Mouse (Mus musculus) gastrocnemius, postnatal 14 days (tissue): ENCODE measurements around the gene Pip. TPM values are rescaled to one million over a fixed set of nuclear protein-coding genes. Genes with fewer than 3 reads are reported as not detected.

Source experiments
- DNase-seq: peaks from one replicate; pipeline ENCODE4 v3.0.0; 2021; ENCODE audit warnings: mixed read lengths
- intact Hi-C: fragments of 180-260 bp; cut with DNase I; formaldehyde crosslinking; loops from one replicate; pipeline ENCODE4 v1.15.1; 2025; ENCODE audit warnings: low total_unique reads
- long read RNA-seq, 2 experiments: library from polyadenylated mRNA; stranded (forward); transcript quantifications; one replicate each; pipeline ENCODE4 v2.0.0; 2021
- total RNA-seq, 2 experiments: library from RNA; stranded (reverse); gene quantifications; 2 replicates each; pipeline ENCODE4 v1.2.3; 2021

Gene Pip
- total RNA-seq, result not detected
- long read RNA-seq, experiment 1, result 0 reads
- long read RNA-seq, experiment 2, result 0 reads

- intact Hi-C loops, result no loop called here
- DNase-seq, result no peak
Observed at GRCm38 (mm10) chr6:41847235-41847634, at the start of gene Pip. Gene Pip (plus strand): TSS chr6:41847535.

- intact Hi-C loops, result no loop called here
- no peak for DNase-seq
Observed at GRCm38 (mm10) chr6:41824086-41824485, 23.2 kb upstream of the Pip start.

- intact Hi-C loops, result no loop called here
- no peak for DNase-seq
Observed at GRCm38 (mm10) chr6:41829516-41829915, 17.8 kb upstream of the Pip start.

GRCm38 (mm10) chr6:41852689-41853088 is 5.4 kb downstream of the Pip start, which contains the start of gene Sval2:
Gene Sval2 (plus strand): TSS chr6:41852989.
- no peak for DNase-seq
- intact Hi-C loops, result no loop called here

GRCm38 (mm10) chr6:41864038-41864437 is 16.7 kb downstream of the Pip start:
- DNase-seq, result no peak
- intact Hi-C loops, result no loop called here

Other genes starting within 250 kb of the Pip start
- 1 to 10 TPM; 1.2 to 2.5 TPM for gene Ephb6, start 242.1 kb upstream of the Pip start, total RNA-seq
- gene Trpv6, start 211.1 kb upstream of the Pip start, total RNA-seq, result not detected
- gene Trpv5, start 166.8 kb upstream of the Pip start, total RNA-seq, result not detected
- not detected for gene Llcfc1, start 163.1 kb upstream of the Pip start, total RNA-seq
- not detected for gene Kel, start 143.2 kb upstream of the Pip start, total RNA-seq
- not detected for gene Olfr459, start 72.4 kb upstream of the Pip start, total RNA-seq
- gene Sval2, start 5.5 kb downstream of the Pip start, total RNA-seq, result not detected
- not detected for gene Sval1, start 104.1 kb downstream of the Pip start, total RNA-seq
- not detected for gene Sval3, start 120.6 kb downstream of the Pip start, total RNA-seq
- gene Sva, start 190.9 kb downstream of the Pip start, total RNA-seq, result not detected